Mouse (Mus musculus) forebrain, embryonic 14.5 days (tissue): ENCODE results near the gene Myh6. TPM values are rescaled to one million over a fixed set of nuclear protein-coding genes. Genes with fewer than 3 reads are reported as not detected.
"Not testable (repeated sequence)": the region's sequence is repeated elsewhere in the genome, so short reads cannot be mapped to it uniquely, and the experiment has no call there.

Source experiments
- ATAC-seq: fragments of 200-750 bp; cut with Nextera tagmentation; 2 replicates; pipeline ENCODE4 v1.8.0; 2017; ENCODE audit warnings: mild to moderate bottlenecking, moderate library complexity
- DNase-seq: peaks from one replicate; pipeline ENCODE4 v3.0.0-alpha.2; 2015; ENCODE audit warnings: low spot score
- H3K27ac ChIP-seq: fragments of 300-500 bp; sonication (generic); 2 replicates; pipeline ENCODE4 v1.5.1; 2014; ENCODE audit warnings: low read depth, mild to moderate bottlenecking, control low read depth, low read length, moderate library complexity
- H3K27me3 ChIP-seq: fragments of 300-500 bp; sonication (generic); replicated peaks from 2 replicates; pipeline ENCODE4 v1.6.1; 2014; ENCODE audit warnings: low read length, control low read depth, mixed read lengths; ENCODE audit not compliant: control insufficient read depth, insufficient read depth
- H3K36me3 ChIP-seq: fragments of 300-500 bp; sonication (generic); 2 replicates; pipeline ENCODE4 v1.6.1; 2014; ENCODE audit warnings: low read length, control low read depth; ENCODE audit not compliant: control insufficient read depth, insufficient read depth
- H3K4me1 ChIP-seq: fragments of 300-500 bp; sonication (generic); 2 replicates; pipeline ENCODE4 v1.6.1; 2014; ENCODE audit warnings: antibody characterized with exemption, low read length, control low read depth; ENCODE audit not compliant: control insufficient read depth, insufficient read depth
- H3K4me2 ChIP-seq: fragments of 300-500 bp; sonication (generic); 2 replicates; pipeline ENCODE4 v1.6.1; 2014; ENCODE audit warnings: mild to moderate bottlenecking, control low read depth, low read length
- H3K4me3 ChIP-seq: fragments of 300-500 bp; sonication (generic); 2 replicates; pipeline ENCODE4 v1.5.1; 2014; ENCODE audit warnings: low read depth, low read length, control low read depth
- H3K9ac ChIP-seq: fragments of 300-500 bp; sonication (generic); 2 replicates; pipeline ENCODE4 v1.6.1; 2014; ENCODE audit warnings: mild to moderate bottlenecking, low read length, control low read depth, moderate library complexity
- H3K9me3 ChIP-seq: fragments of 300-500 bp; sonication (generic); replicated peaks from 2 replicates; pipeline ENCODE4 v1.6.1; 2016; ENCODE audit warnings: low read length, control low read depth, mixed read lengths; ENCODE audit not compliant: control insufficient read depth
- WGBS: fragments of 180-500 bp; shearing (Covaris S2); extraction: QIAGEN DNeasy Blood & Tissue Kit; methylation state at CpG from one replicate; pipeline ENCODE4 v1.1.7; 2014; 5-methylcytosine and 5-hydroxymethylcytosine counted together
- polyA plus RNA-seq: library from polyadenylated mRNA; unstranded; fragments of >200 nt; fragmentation: Nextera tagmentation; extraction: Ambion mirVana; gene quantifications from 2 replicates; pipeline ENCODE4 v1.2.1, GENCODE M21; 2014

Gene Myh6
- polyA plus RNA-seq, 1 experiment from 2014 or later: 1.2 TPM

GRCm38 (mm10) chr14:54988882-54989281 is 22.2 kb upstream of the Myh6 start:
- DNase-seq (no peak), ATAC-seq (no peak)
- H3K4me3 ChIP-seq: no peak overlapping the region
- H3K36me3 ChIP-seq: no peaks in the 10 kb centered on the region
- H3K9ac ChIP-seq: no peak overlapping the region
- H3K4me1 ChIP-seq: no peaks in the 10 kb centered on the region
- 93% methylated on average over 13 of the region's 13 CpGs for WGBS
- H3K9me3 ChIP-seq: no peaks in the 10 kb centered on the region
- H3K4me2 ChIP-seq: no peak overlapping the region
- no peak overlapping the region for H3K27ac ChIP-seq
- H3K27me3 ChIP-seq: no peaks in the 10 kb centered on the region

GRCm38 (mm10) chr14:54988350-54988874 is 21.7 kb upstream of the Myh6 start:
- H3K9me3 ChIP-seq, H3K27me3 ChIP-seq, H3K4me2 ChIP-seq, H3K9ac ChIP-seq, H3K4me3 ChIP-seq, H3K36me3 ChIP-seq, ATAC-seq, H3K27ac ChIP-seq, H3K4me1 ChIP-seq, DNase-seq: not testable (repeated sequence)
- 95% methylated on average over 9 of the region's 9 CpGs for WGBS

GRCm38 (mm10) chr14:54981934-54982333 is 15.2 kb upstream of the Myh6 start:
- H3K4me3 ChIP-seq: no peak overlapping the region
- WGBS: 95% methylated on average over 7 of the region's 7 CpGs
- no peak overlapping the region for H3K27ac ChIP-seq
- ATAC-seq (no peak), DNase-seq (no peak)
- H3K9me3 ChIP-seq: no peaks in the 10 kb centered on the region
- H3K9ac ChIP-seq: no peak overlapping the region
- no peaks in the 10 kb centered on the region for H3K36me3 ChIP-seq
- H3K27me3 ChIP-seq: no peaks in the 10 kb centered on the region
- H3K4me2 ChIP-seq: no peak overlapping the region
- H3K4me1 ChIP-seq: no peaks in the 10 kb centered on the region

GRCm38 (mm10) chr14:54978664-54979063 is 11.9 kb upstream of the Myh6 start:
- Histone ChIP-seq H3K4me2 (no peak overlapping the region), H3K9me3 (no peaks in the 10 kb centered on the region), H3K27ac (no peak overlapping the region), H3K36me3 (no peaks in the 10 kb centered on the region), H3K4me1 (peaks cover 7% of the 10 kb centered on the region; the same call in 1 of the 2 replicates), H3K4me3 (no peak overlapping the region), H3K9ac (no peak overlapping the region), H3K27me3 (no peaks in the 10 kb centered on the region)
- no peak for DNase-seq
- WGBS: 93% methylated on average over 8 of the region's 8 CpGs
- ATAC-seq: no peak

- peaks cover 7% of the 10 kb centered on the region; the same call in 1 of the 2 replicates for H3K4me1 ChIP-seq
- H3K4me2 ChIP-seq: no peak within 1 kb of the TSS
- WGBS: 62% methylated on average over 1 of the region's 1 CpGs
- no peaks in the 10 kb centered on the region for H3K9me3 ChIP-seq
- H3K27me3 ChIP-seq: no peaks in the 10 kb centered on the region
- H3K4me3 ChIP-seq: no peak within 1 kb of the TSS
- no peak within 1 kb of the TSS for H3K27ac ChIP-seq
- H3K9ac ChIP-seq: no peak within 1 kb of the TSS
- DNase-seq (no peak), ATAC-seq (no peak)
- no peaks in the 10 kb centered on the region for H3K36me3 ChIP-seq
These were observed 9.9 kb upstream of the Myh6 start, which contains the start of gene Gm17428 for GRCm38 (mm10) chr14:54976633-54977032. TSS of gene Gm17428 (plus strand) at chr14:54976933.

GRCm38 (mm10) chr14:54974068-54974791 is 7.5 kb upstream of the Myh6 start:
- peak overlapping the region; percentile 74 for H3K27ac ChIP-seq
- H3K4me1 ChIP-seq: peaks cover 7% of the 10 kb centered on the region; the same call in 1 of the 2 replicates
- peak; percentile 78 for DNase-seq
- H3K4me3 ChIP-seq: no peak overlapping the region
- H3K9me3 ChIP-seq: no peaks in the 10 kb centered on the region
- H3K4me2 ChIP-seq: no peak overlapping the region
- H3K36me3 ChIP-seq: no peaks in the 10 kb centered on the region
- WGBS: 64% methylated on average over 6 of the region's 6 CpGs
- H3K9ac ChIP-seq: no peak overlapping the region
- H3K27me3 ChIP-seq: no peaks in the 10 kb centered on the region
- ATAC-seq: 0 out of 2 replicates have a peak, but pooled peaks have one; percentile 40

GRCm38 (mm10) chr14:54972786-54973185 is 6.1 kb upstream of the Myh6 start:
- not testable (repeated sequence) for H3K4me2 ChIP-seq, H3K4me3 ChIP-seq, H3K36me3 ChIP-seq, DNase-seq, H3K4me1 ChIP-seq, H3K27me3 ChIP-seq, H3K9ac ChIP-seq, ATAC-seq, H3K9me3 ChIP-seq, H3K27ac ChIP-seq
- WGBS: 92% methylated on average over 7 of the region's 11 CpGs

GRCm38 (mm10) chr14:54968344-54968743 is 1.6 kb upstream of the Myh6 start:
- Histone ChIP-seq H3K9me3 (no peaks in the 10 kb centered on the region), H3K4me1 (no peaks in the 10 kb centered on the region), H3K9ac (no peak overlapping the region), H3K4me3 (no peak overlapping the region), H3K27me3 (no peaks in the 10 kb centered on the region), H3K36me3 (no peaks in the 10 kb centered on the region), H3K4me2 (no peak overlapping the region), H3K27ac (no peak overlapping the region)
- DNase-seq (no peak), ATAC-seq (no peak)

GRCm38 (mm10) chr14:54967874-54968273 is 1.1 kb upstream of the Myh6 start:
- no peaks in the 10 kb centered on the region for H3K27me3 ChIP-seq
- no peak overlapping the region for H3K27ac ChIP-seq
- no peaks in the 10 kb centered on the region for H3K9me3 ChIP-seq
- ATAC-seq: no peak
- H3K4me3 ChIP-seq: no peak overlapping the region
- no peak for DNase-seq
- WGBS: 87% methylated on average over 3 of the region's 3 CpGs
- no peaks in the 10 kb centered on the region for H3K36me3 ChIP-seq
- H3K4me2 ChIP-seq: no peak overlapping the region
- no peaks in the 10 kb centered on the region for H3K4me1 ChIP-seq
- H3K9ac ChIP-seq: no peak overlapping the region
